Mouse (Mus musculus) heart, embryonic 10.5 days (tissue): ENCODE data around the gene Tmem218. TPM values are rescaled to one million over a fixed set of nuclear protein-coding genes. Genes with fewer than 3 reads are reported as not detected.

ENCODE experiments used
- polyA plus RNA-seq: library from polyadenylated mRNA; unstranded; fragments of >200 nt; fragmentation: Nextera tagmentation; extraction: Ambion mirVana; gene quantifications from 2 replicates; pipeline ENCODE4 v1.2.1, GENCODE M21; 2016

The Tmem218 gene
- polyA plus RNA-seq, 1 experiment from 2014 or later = 9.0 TPM

Other genes starting within 250 kb of the Tmem218 start
- 8.8 and 9.1 TPM in 2 replicates for gene Pknox2, start 60.8 kb upstream of the Tmem218 start, polyA plus RNA-seq
- 1.7 and 2.3 TPM in 2 replicates for gene Slc37a2, start 47.5 kb downstream of the Tmem218 start, polyA plus RNA-seq
- 5.1 and 5.8 TPM in 2 replicates for gene Ccdc15, start 140.2 kb downstream of the Tmem218 start, polyA plus RNA-seq
- gene Hepacam, start 159.1 kb downstream of the Tmem218 start, polyA plus RNA-seq = 0.04 TPM in 1 of 2 replicates, not detected in the other
- gene Robo4, start 193.7 kb downstream of the Tmem218 start, polyA plus RNA-seq = 2.0 and 4.0 TPM in 2 replicates
- gene Robo3, start 225.0 kb downstream of the Tmem218 start, polyA plus RNA-seq = 0.06 and 0.10 TPM in 2 replicates